Mouse (Mus musculus) limb, embryonic 10.5 days (tissue): ENCODE measurements around the gene Creb1. TPM values are rescaled to one million over a fixed set of nuclear protein-coding genes. Genes with fewer than 3 reads are reported as not detected.

Source experiments
- DNase-seq: peaks from one replicate; pipeline ENCODE4 v3.0.0-alpha.2; 2017; ENCODE audit warnings: low spot score
- H3K27ac ChIP-seq: fragments of 300-500 bp; sonication (generic); 2 replicates; pipeline ENCODE4 v1.5.1; 2016; ENCODE audit warnings: mild to moderate bottlenecking
- H3K27me3 ChIP-seq: fragments of 300-500 bp; sonication (generic); 2 replicates; pipeline ENCODE4 v1.6.1; 2016; ENCODE audit warnings: low read depth, mild to moderate bottlenecking; ENCODE audit not compliant: poor library complexity, severe bottlenecking
- H3K36me3 ChIP-seq: fragments of 300-500 bp; sonication (generic); 2 replicates; pipeline ENCODE4 v1.6.1; 2016; ENCODE audit warnings: mild to moderate bottlenecking, moderate library complexity
- H3K4me1 ChIP-seq: fragments of 300-500 bp; sonication (generic); 2 replicates; pipeline ENCODE4 v1.6.1; 2016
- H3K4me3 ChIP-seq: fragments of 300-500 bp; sonication (generic); 2 replicates; pipeline ENCODE4 v1.5.1; 2016; ENCODE audit warnings: mild to moderate bottlenecking, moderate library complexity
- H3K9me3 ChIP-seq: fragments of 300-500 bp; sonication (generic); replicated peaks from 2 replicates; pipeline ENCODE4 v1.6.1; 2016; ENCODE audit warnings: mild to moderate bottlenecking
- WGBS: fragments of 180-500 bp; shearing (Covaris S2); methylation state at CpG from one replicate; pipeline ENCODE4 v1.1.7; 2016; 5-methylcytosine and 5-hydroxymethylcytosine counted together
- polyA plus RNA-seq: library from polyadenylated mRNA; unstranded; fragments of >200 nt; fragmentation: Nextera tagmentation; extraction: Ambion mirVana; gene quantifications from 2 replicates; pipeline ENCODE4 v1.2.1, GENCODE M21; 2016

Creb1 gene
- polyA plus RNA-seq, 1 experiment from 2014 or later, result 48.6 TPM

DNA sequence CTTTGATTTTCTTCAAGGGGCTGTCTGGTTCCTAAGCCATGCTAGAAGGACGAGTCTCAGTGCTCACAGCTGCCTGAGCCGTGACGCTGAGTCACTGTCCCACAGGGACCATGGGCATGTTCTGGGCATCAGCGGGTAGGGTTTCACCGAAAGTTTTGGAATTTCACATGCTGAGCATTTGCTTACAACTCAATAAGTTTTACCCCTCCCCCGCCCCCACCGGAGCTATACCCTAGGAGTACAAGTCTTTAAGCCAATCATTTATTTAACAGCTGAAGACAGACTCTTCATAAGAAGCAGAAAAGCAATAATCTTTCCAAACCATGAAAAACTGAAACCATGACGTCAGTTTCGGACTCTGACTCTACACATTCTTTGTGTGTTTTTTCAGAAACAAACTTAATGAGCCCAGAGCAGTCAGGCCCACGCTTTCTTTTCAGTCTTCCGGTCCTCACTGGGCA lies 83.1 kb downstream of the Creb1 start:
- Histone ChIP-seq H3K4me3 (no peak overlapping the region), H3K9me3 (no peaks in the 10 kb centered on the region), H3K27ac (no peak overlapping the region; the same call in 1 of the 2 replicates), H3K27me3 (no peaks in the 10 kb centered on the region), H3K36me3 (peaks cover 34% of the 10 kb centered on the region), H3K4me1 (peaks cover 25% of the 10 kb centered on the region)
- 88% methylated on average over 11 of the region's 11 CpGs for WGBS
- DNase-seq, result no peak

DNA sequence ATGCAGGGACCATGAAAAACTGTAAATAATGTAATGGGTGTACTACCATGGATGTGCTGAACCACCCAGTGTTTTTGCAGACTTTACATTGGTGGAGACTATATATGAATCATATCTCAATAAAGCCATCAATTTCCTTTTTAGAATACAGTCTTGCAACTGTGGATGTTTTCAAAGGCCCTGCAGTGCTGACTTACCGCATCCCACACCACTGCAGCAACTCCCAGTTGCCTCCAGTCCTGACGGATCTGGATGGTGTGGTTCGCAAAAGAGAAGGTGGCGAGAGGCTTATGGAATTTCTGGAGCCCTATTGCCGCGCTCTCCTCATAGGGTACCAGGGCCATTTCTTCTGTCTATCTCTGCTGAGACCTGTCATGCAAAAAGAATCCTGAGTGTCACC lies 83.6 kb downstream of the Creb1 start:
- peak overlapping the region; percentile 96 for H3K27ac ChIP-seq
- H3K4me1 ChIP-seq, result peaks cover 25% of the 10 kb centered on the region
- H3K4me3 ChIP-seq, result peak overlapping the region; percentile 77
- no peaks in the 10 kb centered on the region for H3K27me3 ChIP-seq
- H3K36me3 ChIP-seq, result peaks cover 30% of the 10 kb centered on the region
- DNase-seq, result no peak
- H3K9me3 ChIP-seq, result no peaks in the 10 kb centered on the region
- WGBS, result 80% methylated on average over 6 of the region's 6 CpGs

DNA sequence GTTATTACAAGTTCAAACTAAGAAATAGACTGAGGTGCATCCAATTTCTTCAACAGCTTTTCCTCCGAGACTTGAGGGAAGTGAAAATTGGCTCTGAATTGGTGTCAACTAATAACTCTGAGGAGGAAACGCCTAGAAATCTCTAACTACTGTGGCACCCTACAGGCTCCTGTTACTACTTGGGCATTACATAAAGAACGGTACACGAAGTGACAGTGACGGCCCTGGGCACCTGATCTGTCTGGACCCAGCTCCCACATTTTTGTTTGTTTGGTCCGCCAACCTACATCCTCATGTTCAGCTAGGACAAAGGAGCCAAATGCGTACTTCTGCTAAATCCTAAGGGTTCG lies 84.1 kb downstream of the Creb1 start:
- peaks cover 25% of the 10 kb centered on the region for H3K4me1 ChIP-seq
- 8% methylated on average over 8 of the region's 8 CpGs for WGBS
- DNase-seq, result no peak
- H3K27me3 ChIP-seq, result no peaks in the 10 kb centered on the region
- H3K36me3 ChIP-seq, result peaks cover 26% of the 10 kb centered on the region
- no peaks in the 10 kb centered on the region for H3K9me3 ChIP-seq
- peak overlapping the region; percentile 96 for H3K27ac ChIP-seq
- peak overlapping the region; percentile 77 for H3K4me3 ChIP-seq

DNA sequence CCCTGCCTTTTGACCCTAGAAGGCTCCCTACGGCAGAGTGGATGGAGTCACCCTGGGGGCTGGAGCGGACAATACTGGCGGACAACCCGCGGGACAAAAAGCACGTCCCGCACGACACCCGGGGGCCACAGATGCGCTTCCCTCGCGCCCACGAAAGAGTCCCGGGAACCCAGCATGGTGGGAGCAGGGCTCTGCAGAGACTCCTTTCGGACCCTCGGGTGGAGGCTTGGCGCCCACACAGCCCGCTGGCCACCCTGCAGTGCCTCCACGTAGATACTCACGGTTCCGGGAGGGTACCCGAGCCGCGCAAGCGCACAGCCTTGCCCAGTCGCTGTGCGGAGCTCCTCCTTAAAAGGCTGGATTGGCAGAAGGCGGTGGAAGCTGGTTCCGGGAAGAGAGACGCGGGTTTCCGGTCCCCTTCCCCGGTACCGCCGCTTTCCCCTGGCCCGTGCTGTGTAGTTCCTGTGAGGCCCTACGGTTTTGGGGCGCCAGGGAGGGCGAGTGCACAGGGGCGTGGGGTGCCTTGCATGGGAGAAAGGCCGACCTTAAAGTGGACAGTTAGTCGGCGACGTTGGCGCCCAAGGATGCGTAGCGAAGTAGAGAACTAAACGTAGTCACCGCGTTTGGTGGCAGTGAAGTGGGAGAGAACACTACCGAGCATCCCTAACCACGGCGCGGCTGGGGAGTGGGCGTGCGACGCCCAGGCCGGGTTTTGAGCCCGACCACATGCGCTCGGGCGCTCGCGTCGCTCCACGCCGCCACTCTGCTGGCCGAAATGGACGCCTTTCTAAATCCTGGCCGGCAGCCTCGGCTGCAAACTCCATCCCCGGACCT lies 84.7 kb downstream of the Creb1 start, which contains the start of gene Mettl21a:
Gene Mettl21a, minus strand, starts transcription at position 362 of the 834 bp plus-strand sequence.
- peak; percentile 91 for DNase-seq
- Histone ChIP-seq H3K4me1 (peaks cover 28% of the 10 kb centered on the region), H3K36me3 (peaks cover 24% of the 10 kb centered on the region), H3K9me3 (no peaks in the 10 kb centered on the region), H3K27ac (peak within 1 kb of the TSS; percentile 96), H3K27me3 (no peaks in the 10 kb centered on the region), H3K4me3 (peak within 1 kb of the TSS; percentile 77)
- WGBS, result under 1% methylated on average over 72 of the region's 72 CpGs

DNA sequence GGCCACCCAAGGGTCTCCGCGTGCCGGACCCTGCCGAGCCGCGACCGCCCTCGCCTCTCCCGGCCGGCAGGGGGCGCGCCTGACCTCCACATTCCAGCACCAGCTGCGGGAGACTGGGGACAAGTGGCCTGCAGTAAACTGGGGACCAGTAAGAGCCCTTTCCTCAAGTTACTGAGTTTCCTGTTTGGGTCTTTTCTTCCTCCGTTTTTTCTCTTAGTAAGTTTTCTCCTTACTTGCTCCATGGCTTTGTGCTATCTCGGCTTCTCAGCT lies 85.2 kb downstream of the Creb1 start:
- 1% methylated on average over 15 of the region's 15 CpGs for WGBS
- Histone ChIP-seq H3K27me3 (no peaks in the 10 kb centered on the region), H3K4me3 (peak overlapping the region; percentile 77), H3K27ac (peak overlapping the region; percentile 96), H3K4me1 (peaks cover 28% of the 10 kb centered on the region), H3K36me3 (peaks cover 19% of the 10 kb centered on the region), H3K9me3 (no peaks in the 10 kb centered on the region)
- DNase-seq, result peak; percentile 96

GRCm38 (mm10) chr1:64618226-64618625 lies 85.8 kb downstream of the Creb1 start:
- H3K4me1 ChIP-seq, result peaks cover 28% of the 10 kb centered on the region
- peaks cover 17% of the 10 kb centered on the region for H3K36me3 ChIP-seq
- WGBS, result 76% methylated on average over 3 of the region's 3 CpGs
- DNase-seq, result no peak
- peak overlapping the region; percentile 96 for H3K27ac ChIP-seq
- peak overlapping the region; percentile 77 for H3K4me3 ChIP-seq
- H3K27me3 ChIP-seq, result no peaks in the 10 kb centered on the region
- H3K9me3 ChIP-seq, result no peaks in the 10 kb centered on the region

- no peak overlapping the region for H3K27ac ChIP-seq
- DNase-seq, result no peak
- 89% methylated on average over 5 of the region's 5 CpGs for WGBS
Measured at GRCm38 (mm10) chr1:64621116-64621515, 88.7 kb downstream of the Creb1 start.

DNA sequence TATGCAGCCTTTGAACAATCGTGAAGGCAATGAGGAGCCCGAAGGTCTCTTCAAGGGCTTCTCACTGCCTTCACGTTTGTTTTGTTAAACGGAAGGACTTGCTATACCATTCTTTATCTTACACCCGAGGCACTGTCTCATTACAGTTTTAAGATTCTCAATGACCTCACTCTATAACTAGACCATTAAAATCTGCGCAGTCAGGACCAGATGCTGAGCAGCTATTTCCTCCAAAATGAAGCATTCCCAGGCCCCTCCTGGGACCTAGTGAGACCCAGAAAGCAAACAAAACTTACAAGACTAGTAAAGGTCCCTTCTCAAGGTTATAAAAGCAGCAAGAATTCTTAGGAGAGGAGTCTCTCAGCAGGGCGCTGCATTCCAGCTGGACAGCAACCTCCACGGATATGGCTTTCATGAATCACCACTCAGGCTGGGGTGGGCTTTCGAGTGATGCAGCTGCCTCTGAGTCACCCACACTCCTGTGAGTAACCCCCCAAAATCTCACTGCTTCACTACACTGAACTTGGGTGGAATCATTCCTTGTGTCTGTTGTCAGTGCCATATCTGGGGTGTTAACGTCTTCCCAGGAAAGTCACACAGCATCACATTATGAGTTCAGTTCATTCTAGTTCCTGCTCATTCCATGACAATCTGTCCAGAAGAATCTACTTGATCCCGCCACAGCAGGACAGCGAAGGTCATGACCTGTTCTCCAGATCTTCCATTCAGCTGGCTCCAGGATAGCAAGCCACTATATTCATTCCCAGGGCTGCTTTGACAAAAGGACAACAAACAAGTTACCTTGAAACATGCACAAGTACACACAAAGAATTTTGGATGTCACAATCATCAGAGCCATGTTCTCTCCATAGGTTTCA lies 91.4 kb downstream of the Creb1 start:
- Histone ChIP-seq H3K27ac (no peak overlapping the region), H3K36me3 (no peaks in the 10 kb centered on the region), H3K9me3 (no peaks in the 10 kb centered on the region), H3K4me3 (no peak overlapping the region), H3K27me3 (no peaks in the 10 kb centered on the region), H3K4me1 (peaks cover 2% of the 10 kb centered on the region; the same call in 1 of the 2 replicates)
- 78% methylated on average over 12 of the region's 12 CpGs for WGBS
- DNase-seq, result no peak

More at GRCm38 (mm10) chr1:64621116-64621515, 88.7 kb downstream of the Creb1 start:
- H3K36me3 ChIP-seq, result no peaks in the 10 kb centered on the region
- no peaks in the 10 kb centered on the region for H3K27me3 ChIP-seq
- no peaks in the 10 kb centered on the region for H3K9me3 ChIP-seq
- peaks cover 15% of the 10 kb centered on the region for H3K4me1 ChIP-seq
- H3K4me3 ChIP-seq, result no peak overlapping the region

- peaks cover 2% of the 10 kb centered on the region; the same call in 1 of the 2 replicates for H3K4me1 ChIP-seq
- no peak for DNase-seq
Measured at GRCm38 (mm10) chr1:64625214-64625613, 92.8 kb downstream of the Creb1 start.

GRCm38 (mm10) chr1:64631526-64631925 lies 99.1 kb downstream of the Creb1 start:
- Histone ChIP-seq H3K4me3 (no peak overlapping the region), H3K36me3 (no peaks in the 10 kb centered on the region), H3K9me3 (no peaks in the 10 kb centered on the region), H3K4me1 (no peaks in the 10 kb centered on the region), H3K27ac (no peak overlapping the region), H3K27me3 (no peaks in the 10 kb centered on the region)
- WGBS, result 88% methylated on average over 5 of the region's 5 CpGs
- DNase-seq, result no peak

More at GRCm38 (mm10) chr1:64625214-64625613, 92.8 kb downstream of the Creb1 start:
- H3K9me3 ChIP-seq, result no peaks in the 10 kb centered on the region
- H3K27ac ChIP-seq, result no peak overlapping the region
- no peak overlapping the region for H3K4me3 ChIP-seq
- no peaks in the 10 kb centered on the region for H3K27me3 ChIP-seq
- H3K36me3 ChIP-seq, result no peaks in the 10 kb centered on the region

DNA sequence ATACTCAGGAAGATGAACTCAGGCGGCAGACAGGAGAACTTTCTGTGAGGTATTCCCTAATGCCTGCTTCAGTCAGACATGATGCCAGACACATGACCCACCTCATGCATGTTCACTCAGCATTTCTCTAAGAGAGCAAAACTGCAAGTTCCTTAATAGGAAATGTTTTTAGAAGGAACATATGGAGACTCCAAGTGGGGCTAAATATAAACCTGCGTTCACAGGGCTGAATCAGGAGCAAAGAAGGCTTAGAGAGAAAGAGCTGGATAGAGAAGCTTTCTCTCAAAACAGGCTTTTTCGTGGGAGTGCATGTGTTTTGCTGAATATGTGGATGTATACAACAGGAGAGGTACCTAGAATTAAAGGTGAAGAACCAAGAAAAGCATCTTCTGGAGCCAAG lies 100.8 kb downstream of the Creb1 start:
- no peak for DNase-seq
- WGBS, result 83% methylated on average over 3 of the region's 3 CpGs
- H3K4me1 ChIP-seq, result no peaks in the 10 kb centered on the region
- no peak overlapping the region for H3K4me3 ChIP-seq
- no peaks in the 10 kb centered on the region for H3K36me3 ChIP-seq
- H3K27ac ChIP-seq, result no peak overlapping the region
- no peaks in the 10 kb centered on the region for H3K27me3 ChIP-seq
- no peaks in the 10 kb centered on the region for H3K9me3 ChIP-seq

GRCm38 (mm10) chr1:64635624-64636023 lies 103.2 kb downstream of the Creb1 start:
- no peak for DNase-seq
- Histone ChIP-seq H3K27ac (no peak overlapping the region), H3K27me3 (no peaks in the 10 kb centered on the region), H3K9me3 (no peaks in the 10 kb centered on the region), H3K4me1 (no peaks in the 10 kb centered on the region), H3K4me3 (no peak overlapping the region), H3K36me3 (no peaks in the 10 kb centered on the region)
- WGBS, result 63% methylated on average over 2 of the region's 2 CpGs

DNA sequence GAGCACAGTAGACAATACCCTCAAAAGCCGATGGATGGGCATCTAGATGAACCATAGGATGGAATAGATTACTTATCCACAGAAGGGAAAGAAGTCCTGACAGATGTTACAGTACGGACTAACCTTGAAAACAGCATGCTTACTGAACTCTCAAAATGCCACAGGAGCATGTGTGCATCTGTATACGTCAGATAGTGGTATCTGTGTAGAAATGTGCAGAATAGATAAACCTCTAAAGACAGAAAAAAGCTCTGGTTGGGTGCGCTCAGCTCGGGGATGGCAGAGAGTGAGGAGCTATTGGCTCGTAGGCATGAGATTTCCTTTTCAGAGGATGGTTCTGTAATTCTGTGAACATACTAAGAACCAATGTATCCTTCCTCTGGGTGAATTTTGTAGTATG lies 106.8 kb downstream of the Creb1 start:
- 92% methylated on average over 6 of the region's 6 CpGs for WGBS
- no peaks in the 10 kb centered on the region for H3K9me3 ChIP-seq
- no peak overlapping the region for H3K27ac ChIP-seq
- no peaks in the 10 kb centered on the region for H3K36me3 ChIP-seq
- no peaks in the 10 kb centered on the region for H3K27me3 ChIP-seq
- no peak for DNase-seq
- H3K4me3 ChIP-seq, result no peak overlapping the region
- no peaks in the 10 kb centered on the region for H3K4me1 ChIP-seq
